Mouse (Mus musculus): Measurements from ENCODE around the gene Madcam1. TPM values are rescaled to one million over a fixed set of nuclear protein-coding genes. Genes with fewer than 3 reads are reported as not detected.

Madcam1 gene
- polyA plus RNA-seq, 1 experiment = not detected

GRCm38 (mm10) chr10:79686219-79686618 lies 21.9 kb downstream of the Madcam1 start:
- peaks cover 20% of the 10 kb centered on the region for H3K4me1 ChIP-seq (ENCODE audit: control insufficient read depth, insufficient read depth, low read length)
- no peak overlapping the region for H3K4me3 ChIP-seq (replicated peaks; ENCODE audit: insufficient read depth, low read depth, low read length)
- WGBS = 70% methylated on average over 2 of the region's 2 CpGs

GRCm38 (mm10) chr10:79686691-79687090 lies 22.3 kb downstream of the Madcam1 start:
- Histone ChIP-seq H3K27me3 (ENCODE audit: control insufficient read depth, insufficient read depth, low read length) (no peaks in the 10 kb centered on the region), H3K27ac (ENCODE audit: insufficient read depth, low read length) (no peak overlapping the region), H3K4me3 (replicated peaks; ENCODE audit: insufficient read depth, low read depth, low read length) (no peak overlapping the region), H3K4me1 (ENCODE audit: control insufficient read depth, insufficient read depth, low read length) (peaks cover 20% of the 10 kb centered on the region)
- no peak for DNase-seq
- TF ChIP-seq CTCF (IDR thresholded peaks at IDR 0.05; ENCODE audit: borderline replicate concordance, insufficient read depth, low read depth, low read length) (no peak), POLR2A (IDR thresholded peaks at IDR 0.05; ENCODE audit: borderline replicate concordance, insufficient read depth, low read length) (no peak)
- WGBS = 60% methylated on average over 1 of the region's 1 CpGs

More at GRCm38 (mm10) chr10:79686219-79686618, 21.9 kb downstream of the Madcam1 start:
- TF ChIP-seq POLR2A (IDR thresholded peaks at IDR 0.05; ENCODE audit: borderline replicate concordance, insufficient read depth, low read length) (no peak), CTCF (IDR thresholded peaks at IDR 0.05; ENCODE audit: borderline replicate concordance, insufficient read depth, low read depth, low read length) (no peak)
- Histone ChIP-seq H3K27ac (ENCODE audit: insufficient read depth, low read length) (no peak overlapping the region), H3K27me3 (ENCODE audit: control insufficient read depth, insufficient read depth, low read length) (no peaks in the 10 kb centered on the region)
- DNase-seq = no peak

DNA sequence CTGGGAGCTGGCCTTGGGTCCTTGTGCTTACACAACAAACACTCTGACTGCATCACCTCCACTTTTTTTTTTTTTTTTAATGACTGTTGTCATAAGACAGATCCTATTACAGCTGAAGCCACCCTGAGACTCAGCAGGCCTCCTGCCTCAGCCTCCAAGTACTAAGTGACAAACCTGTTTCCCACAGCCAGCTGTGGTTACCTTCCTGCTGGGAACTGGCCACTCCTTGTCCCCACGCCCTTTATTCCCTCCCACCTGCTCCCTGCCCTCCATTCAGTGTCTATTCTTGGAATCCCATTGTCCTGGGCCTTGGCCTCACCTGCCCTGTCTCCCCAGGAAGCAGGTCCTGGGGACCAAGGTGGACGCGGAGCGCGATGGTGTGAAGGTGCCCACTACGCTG lies 23.2 kb downstream of the Madcam1 start:
- WGBS = 94% methylated on average over 6 of the region's 6 CpGs
- Histone ChIP-seq H3K4me1 (ENCODE audit: control insufficient read depth, insufficient read depth, low read length) (peaks cover 20% of the 10 kb centered on the region), H3K27ac (ENCODE audit: insufficient read depth, low read length) (no peak overlapping the region), H3K4me3 (replicated peaks; ENCODE audit: insufficient read depth, low read depth, low read length) (no peak overlapping the region), H3K27me3 (ENCODE audit: control insufficient read depth, insufficient read depth, low read length) (no peaks in the 10 kb centered on the region)
- TF ChIP-seq POLR2A (IDR thresholded peaks at IDR 0.05; ENCODE audit: borderline replicate concordance, insufficient read depth, low read length) (no peak), CTCF (IDR thresholded peaks at IDR 0.05; ENCODE audit: borderline replicate concordance, insufficient read depth, low read depth, low read length) (no peak)
- no peak for DNase-seq

GRCm38 (mm10) chr10:79688720-79689119 lies 24.4 kb downstream of the Madcam1 start, which contains the start of gene Gzmm:
Gzmm (plus strand) TSS chr10:79689020.
- no peak for DNase-seq
- Histone ChIP-seq H3K27ac (ENCODE audit: insufficient read depth, low read length) (no peak within 1 kb of the TSS), H3K4me1 (ENCODE audit: control insufficient read depth, insufficient read depth, low read length) (peaks cover 12% of the 10 kb centered on the region), H3K27me3 (ENCODE audit: control insufficient read depth, insufficient read depth, low read length) (no peaks in the 10 kb centered on the region), H3K4me3 (replicated peaks; ENCODE audit: insufficient read depth, low read depth, low read length) (no peak within 1 kb of the TSS)
- TF ChIP-seq POLR2A (IDR thresholded peaks at IDR 0.05; ENCODE audit: borderline replicate concordance, insufficient read depth, low read length) = no peak
- TF ChIP-seq CTCF (IDR thresholded peaks at IDR 0.05; ENCODE audit: borderline replicate concordance, insufficient read depth, low read depth, low read length) = no peak
- 74% methylated on average over 4 of the region's 4 CpGs for WGBS

- WGBS = 92% methylated on average over 3 of the region's 3 CpGs
- H3K4me1 ChIP-seq (ENCODE audit: control insufficient read depth, insufficient read depth, low read length) = peaks cover 12% of the 10 kb centered on the region
Observed at GRCm38 (mm10) chr10:79689178-79689577, 24.8 kb downstream of the Madcam1 start.

GRCm38 (mm10) chr10:79691986-79692548 lies 27.7 kb downstream of the Madcam1 start:
- 100% methylated on average over 2 of the region's 2 CpGs for WGBS

More at GRCm38 (mm10) chr10:79689178-79689577, 24.8 kb downstream of the Madcam1 start:
- no peak for DNase-seq
- Histone ChIP-seq H3K4me3 (replicated peaks; ENCODE audit: insufficient read depth, low read depth, low read length) (no peak overlapping the region), H3K27me3 (ENCODE audit: control insufficient read depth, insufficient read depth, low read length) (no peaks in the 10 kb centered on the region), H3K27ac (ENCODE audit: insufficient read depth, low read length) (no peak overlapping the region)
- no peak for TF ChIP-seq CTCF (IDR thresholded peaks at IDR 0.05; ENCODE audit: borderline replicate concordance, insufficient read depth, low read depth, low read length)
- TF ChIP-seq POLR2A (IDR thresholded peaks at IDR 0.05; ENCODE audit: borderline replicate concordance, insufficient read depth, low read length) = no peak

DNA sequence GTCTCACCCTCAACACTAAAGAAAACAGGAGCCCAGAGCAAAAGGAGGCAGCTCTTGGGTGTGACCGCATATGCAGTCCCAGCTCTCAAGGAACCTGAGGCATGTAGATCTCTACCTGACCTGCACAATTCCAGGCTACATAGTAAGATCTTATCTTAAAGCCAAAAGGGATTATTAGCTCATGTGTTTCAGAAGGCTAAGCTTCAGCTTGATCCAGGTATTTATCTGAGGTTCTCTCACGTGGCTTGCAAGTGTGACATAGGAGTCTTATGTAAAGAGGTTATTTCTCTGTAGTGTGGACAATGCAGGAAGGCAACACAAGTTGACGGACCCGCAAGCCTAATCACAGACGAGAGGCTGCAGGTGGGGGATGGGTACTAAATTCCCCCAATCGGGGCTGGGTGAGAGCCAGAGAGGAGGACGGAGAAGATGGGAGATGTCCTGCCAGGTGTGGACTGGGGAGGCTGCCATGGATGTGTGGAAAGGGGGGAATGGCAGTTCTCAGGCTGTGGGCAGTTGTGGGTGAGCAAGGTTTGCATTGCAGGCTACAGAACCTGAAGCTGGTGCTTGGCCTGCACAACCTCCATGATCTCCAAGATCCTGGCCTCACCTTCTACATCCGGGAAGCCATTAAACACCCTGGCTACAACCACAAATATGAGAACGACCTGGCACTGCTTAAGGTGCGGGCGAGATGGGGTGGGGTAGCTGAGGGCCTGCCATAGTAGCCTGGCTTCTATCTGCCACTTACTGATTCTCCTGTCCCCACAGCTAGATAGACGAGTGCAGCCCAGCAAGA lies 29.4 kb downstream of the Madcam1 start:
- no peak overlapping the region for H3K27ac ChIP-seq (ENCODE audit: insufficient read depth, low read length)
- 44% methylated on average over 12 of the region's 12 CpGs for WGBS
- H3K4me3 ChIP-seq (replicated peaks; ENCODE audit: insufficient read depth, low read depth, low read length) = no peak overlapping the region
- peaks cover 45% of the 10 kb centered on the region for H3K4me1 ChIP-seq (ENCODE audit: control insufficient read depth, insufficient read depth, low read length)
- TF ChIP-seq CTCF (IDR thresholded peaks at IDR 0.05; ENCODE audit: borderline replicate concordance, insufficient read depth, low read depth, low read length) = no peak
- no peak for TF ChIP-seq POLR2A (IDR thresholded peaks at IDR 0.05; ENCODE audit: borderline replicate concordance, insufficient read depth, low read length)
- no peak for DNase-seq
- H3K27me3 ChIP-seq (ENCODE audit: control insufficient read depth, insufficient read depth, low read length) = no peaks in the 10 kb centered on the region

More at GRCm38 (mm10) chr10:79691986-79692548, 27.7 kb downstream of the Madcam1 start:
- no peak overlapping the region for H3K4me3 ChIP-seq (replicated peaks; ENCODE audit: insufficient read depth, low read depth, low read length)
- H3K27me3 ChIP-seq (ENCODE audit: control insufficient read depth, insufficient read depth, low read length) = no peaks in the 10 kb centered on the region
- peak; percentile 16; the same call in 1 of the 2 replicates for TF ChIP-seq CTCF (IDR thresholded peaks at IDR 0.05; ENCODE audit: borderline replicate concordance, insufficient read depth, low read depth, low read length)
- no peak for TF ChIP-seq POLR2A (IDR thresholded peaks at IDR 0.05; ENCODE audit: borderline replicate concordance, insufficient read depth, low read length)
- DNase-seq = no peak
- peaks cover 31% of the 10 kb centered on the region for H3K4me1 ChIP-seq (ENCODE audit: control insufficient read depth, insufficient read depth, low read length)
- no peak overlapping the region for H3K27ac ChIP-seq (ENCODE audit: insufficient read depth, low read length)

- Histone ChIP-seq H3K27me3 (ENCODE audit: control insufficient read depth, insufficient read depth, low read length) (no peaks in the 10 kb centered on the region), H3K27ac (ENCODE audit: insufficient read depth, low read length) (no peak overlapping the region), H3K4me1 (ENCODE audit: control insufficient read depth, insufficient read depth, low read length) (peaks cover 49% of the 10 kb centered on the region), H3K4me3 (replicated peaks; ENCODE audit: insufficient read depth, low read depth, low read length) (no peak overlapping the region)
- no peak for DNase-seq
- WGBS = 15% methylated on average over 6 of the region's 6 CpGs
- TF ChIP-seq CTCF (IDR thresholded peaks at IDR 0.05; ENCODE audit: borderline replicate concordance, insufficient read depth, low read depth, low read length) = no peak
- no peak for TF ChIP-seq POLR2A (IDR thresholded peaks at IDR 0.05; ENCODE audit: borderline replicate concordance, insufficient read depth, low read length)
Observed at GRCm38 (mm10) chr10:79694379-79694655, 30.0 kb downstream of the Madcam1 start.
